Mouse (Mus musculus): Measurements from ENCODE around the gene Pigz.
"Not testable (repeated sequence)": the region's sequence is repeated elsewhere in the genome, so short reads cannot be mapped to it uniquely, and the experiment has no call there.

The Pigz gene

DNA sequence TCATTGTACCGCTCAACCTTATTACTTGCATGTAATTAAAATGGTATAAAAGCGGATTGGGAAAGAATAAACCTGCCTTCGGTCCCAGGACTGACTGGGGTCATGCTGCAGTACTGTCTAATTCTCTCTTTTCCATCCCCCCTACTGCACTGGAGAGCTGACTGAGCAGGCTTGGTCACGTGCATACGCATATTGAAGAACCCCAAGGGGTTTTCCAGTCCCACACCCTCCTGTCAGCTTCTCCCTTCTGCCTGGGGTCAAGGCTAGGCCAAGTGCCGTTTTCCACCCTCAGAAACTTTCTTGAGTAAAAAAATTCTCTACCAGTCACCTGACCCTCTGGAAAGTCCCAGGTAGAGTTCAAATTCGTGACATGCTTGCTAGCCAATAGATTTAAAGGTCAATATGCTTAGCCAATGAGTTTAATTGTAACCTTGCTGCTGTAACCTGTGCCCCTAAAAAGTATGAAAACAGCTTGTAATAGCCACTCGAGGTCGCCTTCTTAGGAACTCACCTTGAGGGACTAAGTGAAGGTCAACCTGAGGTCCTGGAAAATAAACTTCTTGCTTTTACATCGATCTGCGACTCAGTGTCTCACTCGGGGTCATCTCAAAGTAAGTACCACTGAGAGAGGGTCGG, 7.0 kb upstream of the Pigz start:
- in situ Hi-C loops (cut with MboI; ENCODE audit: low sequenced_read_pairs), result loop anchor here (10.0 kb wide), 1 partner anchor 182 kb away; no protein-coding TSS in a partner anchor

DNA sequence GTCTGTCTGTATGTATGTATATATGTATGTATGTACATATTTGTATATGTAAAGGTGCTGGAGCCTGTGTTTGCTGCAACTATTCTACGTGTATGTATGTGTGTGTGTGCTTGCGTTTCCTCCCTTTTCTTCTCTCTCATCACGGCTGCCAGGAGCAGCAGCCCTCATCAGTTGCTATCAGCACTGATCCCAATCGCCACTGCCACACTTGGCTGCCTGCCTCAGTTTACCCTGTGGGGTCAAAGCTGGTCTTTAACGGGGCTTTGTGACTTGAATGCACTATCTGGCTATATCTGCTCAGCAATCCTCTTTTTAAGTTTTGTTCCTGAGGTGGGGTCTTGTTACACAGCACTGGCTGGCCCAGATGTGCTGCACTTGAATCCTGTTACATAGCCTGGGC, 6.2 kb upstream of the Pigz start:
- in situ Hi-C loops (cut with MboI; ENCODE audit: low sequenced_read_pairs), result loop anchor here (10.0 kb wide), 1 partner anchor 183 kb away; no protein-coding TSS in a partner anchor

GRCm38 (mm10) chr16:31931330-31931729, 2.3 kb upstream of the Pigz start:
- in situ Hi-C loops (cut with MboI; ENCODE audit: low sequenced_read_pairs), result no loop called here

- in situ Hi-C loops (cut with MboI; ENCODE audit: low sequenced_read_pairs), result no loop called here
Measured at GRCm38 (mm10) chr16:31932255-31932654, 1.4 kb upstream of the Pigz start.

DNA sequence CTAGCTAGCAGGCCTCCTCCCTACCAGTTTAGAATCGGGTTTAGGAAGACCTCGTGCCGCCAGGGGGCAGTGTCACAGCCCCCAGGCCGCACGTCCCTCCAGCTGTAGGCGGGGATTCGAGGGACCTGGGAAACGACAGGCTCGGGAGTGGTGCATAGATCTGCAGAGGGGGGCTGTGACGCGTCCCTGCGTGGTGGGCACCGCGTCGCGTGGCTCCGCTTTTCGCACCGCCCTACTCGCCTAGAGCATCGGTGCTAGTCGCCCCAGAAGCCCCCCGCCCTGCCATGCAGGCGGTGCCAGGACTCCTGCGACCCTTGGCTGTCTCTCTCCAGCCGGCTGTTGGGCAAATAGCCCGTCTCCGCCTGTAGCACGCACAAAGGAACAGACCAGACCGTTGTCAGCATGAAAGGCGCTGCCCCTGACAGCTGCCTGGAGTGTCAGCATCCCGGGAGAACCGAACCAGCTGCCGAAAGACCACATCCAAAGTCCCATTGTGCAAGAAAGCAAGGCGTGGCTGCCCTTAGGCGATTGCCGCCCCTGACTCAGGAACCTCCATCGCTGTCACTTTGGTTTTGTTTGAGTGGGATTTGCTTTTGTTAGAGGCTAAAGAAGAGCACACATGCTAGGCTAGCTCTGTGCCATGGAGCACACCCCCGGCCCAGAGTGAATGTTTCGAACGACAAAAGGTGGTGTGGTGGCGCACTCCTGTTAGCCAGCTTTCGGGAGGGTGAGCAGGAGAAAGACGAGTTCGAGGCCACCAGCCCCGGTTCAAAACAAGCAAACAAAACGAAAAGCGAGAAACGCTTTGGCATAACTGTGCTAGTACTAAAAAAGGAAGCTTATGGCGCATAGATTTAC, 582 bp upstream of the Pigz start:
- in situ Hi-C loops (cut with MboI; ENCODE audit: low sequenced_read_pairs), result no loop called here

DNA sequence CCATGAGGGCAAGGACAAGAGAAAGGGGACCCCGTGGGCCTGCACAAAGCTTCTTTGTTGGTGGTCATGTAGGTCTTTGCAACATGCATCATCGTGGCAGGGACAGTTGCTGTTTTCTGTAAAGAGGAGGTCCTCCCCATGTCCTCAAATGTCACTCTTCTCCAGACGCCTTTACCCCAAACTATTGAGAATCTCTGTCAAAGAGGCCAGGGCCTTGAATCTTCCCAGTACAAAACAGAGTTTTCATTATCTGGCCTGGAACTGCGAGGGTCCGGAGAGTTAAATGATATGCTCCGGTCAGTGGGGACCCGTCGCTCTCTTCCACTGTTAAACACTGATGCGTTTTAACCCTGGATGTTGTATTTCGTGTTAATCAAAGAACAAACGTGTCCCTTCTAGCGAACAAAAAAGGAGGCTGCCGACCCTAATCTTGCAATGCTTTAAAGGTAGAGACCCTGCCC, 929 bp downstream of the Pigz start:
- in situ Hi-C loops (cut with MboI; ENCODE audit: low sequenced_read_pairs), result no loop called here

- in situ Hi-C loops (cut with MboI; ENCODE audit: low sequenced_read_pairs), result no loop called here
Measured at GRCm38 (mm10) chr16:31935091-31935979, 1.7 kb downstream of the Pigz start.

DNA sequence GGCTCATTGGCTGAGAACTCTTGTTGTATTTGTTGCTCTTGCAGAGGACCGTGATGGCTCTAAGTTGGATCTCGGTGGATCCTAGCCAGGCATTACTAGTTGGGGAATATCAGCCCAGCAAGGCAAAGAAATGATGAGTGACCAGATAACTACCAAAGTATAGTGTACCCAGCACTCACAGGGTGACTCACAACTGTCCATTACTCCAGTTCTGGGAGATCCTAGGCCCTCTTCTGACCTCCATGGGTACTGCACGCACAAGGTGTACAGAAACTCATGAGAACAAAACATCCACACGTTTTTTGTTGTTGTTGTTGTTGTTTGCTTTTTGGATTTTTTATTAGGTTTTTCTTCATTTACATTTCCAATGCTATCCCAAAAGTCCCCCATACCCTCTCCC, 2.9 kb downstream of the Pigz start:
- in situ Hi-C loops (cut with MboI; ENCODE audit: low sequenced_read_pairs), result no loop called here

- in situ Hi-C loops (cut with MboI; ENCODE audit: low sequenced_read_pairs), result no loop called here
Measured at GRCm38 (mm10) chr16:31938856-31939255, 5.2 kb downstream of the Pigz start.

GRCm38 (mm10) chr16:31940586-31940985, 6.9 kb downstream of the Pigz start:
- in situ Hi-C loops (cut with MboI; ENCODE audit: low sequenced_read_pairs), result no loop called here

DNA sequence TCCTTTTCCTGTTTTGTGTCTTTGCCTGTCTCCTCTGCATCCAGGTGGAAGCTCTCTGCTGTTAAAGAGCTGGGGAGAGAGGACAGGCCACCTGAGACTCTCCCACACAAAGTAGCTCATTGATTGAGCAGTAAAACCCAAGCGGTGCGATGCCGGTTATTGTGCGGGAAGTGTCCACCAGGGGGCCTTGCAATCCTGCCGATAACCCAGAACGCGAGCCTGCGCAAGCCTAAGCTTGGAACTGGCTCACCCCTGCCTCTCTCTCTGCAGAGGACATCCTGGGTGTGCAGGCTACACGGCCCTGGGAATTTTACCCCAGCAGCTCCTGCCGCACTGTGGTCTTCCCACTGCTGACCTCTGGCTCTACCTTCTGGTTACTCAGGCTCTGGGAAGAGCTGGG, 10.3 kb downstream of the Pigz start:
- in situ Hi-C loops (cut with MboI; ENCODE audit: low sequenced_read_pairs), result no loop called here

DNA sequence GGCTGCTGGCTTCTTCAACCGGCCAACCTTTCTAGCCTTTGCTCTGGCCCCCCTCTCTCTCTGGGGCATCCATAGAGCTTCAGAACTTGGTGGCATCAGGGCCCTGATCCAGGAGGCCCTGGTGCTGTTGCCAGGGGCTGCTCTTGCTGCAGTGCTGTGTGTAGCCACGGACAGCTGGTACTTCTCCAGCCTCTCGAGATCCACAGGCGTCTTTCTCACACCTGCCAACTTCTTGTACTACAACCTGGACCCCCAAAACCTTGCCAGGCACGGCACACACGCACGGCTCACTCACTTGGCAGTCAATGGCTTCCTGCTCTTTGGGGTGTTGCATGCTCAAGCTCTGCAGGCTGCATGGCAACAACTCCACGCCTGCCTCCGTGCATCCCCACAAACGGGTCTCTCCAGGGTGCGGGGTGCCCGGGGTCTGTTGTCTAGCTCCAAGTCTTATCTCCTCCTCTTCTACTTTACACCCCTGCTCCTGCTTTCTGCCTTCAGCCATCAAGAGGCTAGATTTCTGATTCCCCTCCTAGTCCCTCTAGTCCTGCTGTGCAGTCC, 11.1 kb downstream of the Pigz start:
- in situ Hi-C loops (cut with MboI; ENCODE audit: low sequenced_read_pairs), result no loop called here

GRCm38 (mm10) chr16:31945372-31945771, 11.7 kb downstream of the Pigz start:
- in situ Hi-C loops (cut with MboI; ENCODE audit: low sequenced_read_pairs), result no loop called here

DNA sequence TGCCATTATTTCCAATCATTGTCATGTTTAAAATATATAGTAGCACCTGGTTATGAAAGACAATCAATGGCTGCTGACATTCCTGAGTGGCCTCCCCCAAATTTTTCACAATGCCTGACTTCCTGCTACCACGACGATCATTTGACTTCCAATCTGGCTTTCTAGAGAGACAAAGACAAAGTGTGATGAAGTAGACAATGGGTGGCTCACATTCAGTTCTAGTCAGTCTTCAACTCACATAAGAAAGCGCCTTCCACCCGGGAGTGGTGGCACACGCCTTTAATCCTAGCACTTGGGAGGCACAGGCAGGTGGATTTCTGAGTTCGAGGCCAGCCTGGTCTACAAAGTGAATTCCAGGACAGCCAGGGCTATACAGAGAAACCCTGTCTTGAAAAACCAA, 12.3 kb downstream of the Pigz start:
- in situ Hi-C loops (cut with MboI; ENCODE audit: low sequenced_read_pairs), result not testable (repeated sequence)

DNA sequence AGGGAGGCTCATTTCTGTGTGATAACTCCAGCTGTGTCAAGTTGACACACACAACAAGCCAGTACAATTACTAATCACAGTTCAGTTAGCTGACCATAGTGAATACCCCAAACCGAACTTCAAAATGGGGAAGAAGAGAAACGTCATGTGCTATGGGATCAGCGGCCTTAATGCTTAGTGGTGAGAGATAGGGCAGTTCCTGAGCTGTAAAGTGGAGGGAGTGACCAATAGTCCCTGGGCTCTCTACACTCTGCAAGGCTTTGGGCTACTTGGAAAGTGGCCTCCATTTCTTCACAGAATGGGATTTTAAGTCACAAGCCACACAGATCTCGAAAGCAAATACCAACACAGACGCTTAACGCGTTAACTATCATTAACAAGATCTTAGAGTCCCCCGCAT, 13.7 kb downstream of the Pigz start:
- in situ Hi-C loops (cut with MboI; ENCODE audit: low sequenced_read_pairs), result no loop called here

- in situ Hi-C loops (cut with MboI; ENCODE audit: low sequenced_read_pairs), result no loop called here
Measured at GRCm38 (mm10) chr16:31947901-31948316, 14.3 kb downstream of the Pigz start.

DNA sequence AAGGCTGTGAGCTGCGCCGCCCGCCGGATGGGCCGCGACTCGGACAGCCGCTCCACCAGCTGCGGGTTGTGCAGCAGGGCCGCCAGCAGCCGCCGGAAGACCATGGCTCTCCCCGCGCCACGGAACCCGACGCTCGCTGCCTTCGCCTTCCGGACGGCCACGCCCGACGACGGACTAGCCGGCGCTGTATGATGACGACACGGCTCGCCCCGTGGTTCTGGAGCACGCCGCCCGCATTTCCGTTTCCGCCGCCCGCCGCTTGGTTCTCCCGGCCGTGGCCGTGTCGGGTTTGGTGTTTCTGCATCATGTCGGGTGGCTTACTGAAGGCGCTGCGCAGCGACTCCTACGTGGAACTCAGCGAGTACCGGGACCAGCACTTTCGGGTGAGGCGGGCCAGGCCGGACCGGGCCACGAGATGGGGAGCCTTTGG, 14.7 kb downstream of the Pigz start, which contains the start of the genes 0610012G03Rik and Ncbp2:
0610012G03Rik (minus strand) TSS at position 150 of the 430 bp plus-strand sequence.
Ncbp2 (plus strand) TSS at position 169 of the 430 bp plus-strand sequence.
- in situ Hi-C loops (cut with MboI; ENCODE audit: low sequenced_read_pairs), result no loop called here

DNA sequence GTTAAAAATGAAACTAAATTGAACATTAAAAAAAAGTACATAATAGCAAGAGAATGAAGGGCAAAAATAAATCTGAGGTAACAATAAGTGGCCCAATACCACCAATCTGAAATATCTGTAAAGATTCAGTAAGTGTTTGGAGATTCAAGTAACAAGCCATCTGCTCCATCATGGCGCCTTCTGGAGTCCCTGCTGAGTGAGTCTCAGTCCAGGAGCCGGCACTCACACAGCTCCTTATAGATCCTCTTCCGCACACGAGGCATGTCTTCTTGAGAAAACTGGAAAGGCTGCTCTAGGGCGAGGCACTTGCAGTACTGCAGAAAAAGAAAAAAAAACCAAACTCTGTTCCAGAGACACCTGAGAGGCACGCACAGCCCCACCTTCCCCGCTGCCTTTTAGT, 29.6 kb downstream of the Pigz start:
- in situ Hi-C loops (cut with MboI; ENCODE audit: low sequenced_read_pairs), result no loop called here

DNA sequence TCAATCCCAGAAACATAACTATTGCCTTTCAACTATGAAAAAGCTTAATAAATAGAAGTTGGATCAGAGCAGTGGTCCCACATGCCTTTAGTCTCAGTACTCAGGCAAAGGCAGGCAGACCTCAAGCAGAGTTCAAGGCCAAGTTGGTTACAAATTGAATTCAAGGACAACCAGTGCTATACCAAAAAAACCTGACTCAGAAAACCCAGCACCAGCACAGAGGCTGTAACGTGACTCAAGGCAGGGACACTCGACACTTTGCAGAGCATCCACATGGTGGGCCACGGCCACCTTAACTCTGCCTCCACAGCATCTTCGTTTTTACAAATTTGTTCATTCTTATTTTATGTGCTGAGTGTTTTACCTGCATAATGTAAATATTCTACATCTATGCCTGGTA, 41.6 kb downstream of the Pigz start:
- in situ Hi-C loops (cut with MboI; ENCODE audit: low sequenced_read_pairs), result no loop called here

GRCm38 (mm10) chr16:31979501-31979900, 45.9 kb downstream of the Pigz start:
- in situ Hi-C loops (cut with MboI; ENCODE audit: low sequenced_read_pairs), result no loop called here

DNA sequence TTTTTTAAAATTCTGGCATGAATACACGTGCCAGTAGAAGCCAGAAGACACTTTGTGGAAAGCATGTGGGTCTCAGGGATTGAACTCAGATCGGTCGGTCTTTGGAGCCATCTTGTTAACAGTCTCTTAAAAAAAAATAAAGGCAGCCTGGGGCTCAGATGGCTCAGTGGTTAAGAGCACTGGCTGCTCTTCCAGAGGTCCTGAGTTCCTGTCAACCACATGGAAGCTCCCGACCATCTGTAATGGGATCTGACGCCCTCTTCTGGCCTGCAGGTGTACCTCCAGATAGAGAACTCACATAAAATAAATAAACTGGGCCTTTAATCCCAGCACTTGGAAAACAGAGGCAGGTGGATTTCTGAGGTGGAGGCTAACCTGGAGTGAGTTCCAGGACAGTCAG, 47.3 kb downstream of the Pigz start:
- in situ Hi-C loops (cut with MboI; ENCODE audit: low sequenced_read_pairs), result no loop called here
